Mouse (Mus musculus) midbrain, embryonic 13.5 days (tissue): ENCODE measurements around the gene Uri1. TPM values are rescaled to one million over a fixed set of nuclear protein-coding genes. Genes with fewer than 3 reads are reported as not detected.

Source experiments
- ATAC-seq: fragments of 200-750 bp; cut with Nextera tagmentation; 2 replicates; pipeline ENCODE4 v1.8.0; 2017; ENCODE audit warnings: mild to moderate bottlenecking, moderate TSS enrichment, moderate library complexity
- H3K27ac ChIP-seq: fragments of 300-500 bp; sonication (generic); 2 replicates; pipeline ENCODE4 v1.5.1; 2015; ENCODE audit warnings: inconsistent platforms, mild to moderate bottlenecking, moderate library complexity
- H3K27me3 ChIP-seq: fragments of 300-500 bp; sonication (generic); 2 replicates; pipeline ENCODE4 v1.6.1; 2015; ENCODE audit warnings: mild to moderate bottlenecking, inconsistent platforms
- H3K36me3 ChIP-seq: fragments of 300-500 bp; sonication (generic); 2 replicates; pipeline ENCODE4 v1.6.1; 2015; ENCODE audit warnings: mild to moderate bottlenecking, inconsistent platforms
- H3K4me1 ChIP-seq: fragments of 300-500 bp; sonication (generic); replicated peaks from 2 replicates; pipeline ENCODE4 v1.6.1; 2015; ENCODE audit warnings: inconsistent platforms
- H3K4me2 ChIP-seq: fragments of 300-500 bp; sonication (generic); replicated peaks from 2 replicates; pipeline ENCODE4 v1.6.1; 2015; ENCODE audit warnings: moderate library complexity, mild to moderate bottlenecking, inconsistent platforms
- H3K4me3 ChIP-seq: fragments of 300-500 bp; sonication (generic); replicated peaks from 2 replicates; pipeline ENCODE4 v1.5.1; 2015; ENCODE audit warnings: mild to moderate bottlenecking, inconsistent platforms
- H3K9ac ChIP-seq: fragments of 300-500 bp; sonication (generic); replicated peaks from 2 replicates; pipeline ENCODE4 v1.6.1; 2015; ENCODE audit warnings: mild to moderate bottlenecking, inconsistent platforms
- H3K9me3 ChIP-seq: fragments of 300-500 bp; sonication (generic); 2 replicates; pipeline ENCODE4 v1.6.1; 2016; ENCODE audit warnings: mild to moderate bottlenecking, inconsistent platforms
- WGBS: fragments of 180-500 bp; shearing (Covaris S2); methylation state at CpG from one replicate; pipeline ENCODE4 v1.1.7; 2015; 5-methylcytosine and 5-hydroxymethylcytosine counted together
- polyA plus RNA-seq: library from polyadenylated mRNA; unstranded; fragments of >200 nt; fragmentation: Nextera tagmentation; extraction: Ambion mirVana; gene quantifications from 2 replicates; pipeline ENCODE4 v1.2.1, GENCODE M21; 2015

The Uri1 gene
- polyA plus RNA-seq, 1 experiment from 2014 or later: 34.7 TPM

DNA sequence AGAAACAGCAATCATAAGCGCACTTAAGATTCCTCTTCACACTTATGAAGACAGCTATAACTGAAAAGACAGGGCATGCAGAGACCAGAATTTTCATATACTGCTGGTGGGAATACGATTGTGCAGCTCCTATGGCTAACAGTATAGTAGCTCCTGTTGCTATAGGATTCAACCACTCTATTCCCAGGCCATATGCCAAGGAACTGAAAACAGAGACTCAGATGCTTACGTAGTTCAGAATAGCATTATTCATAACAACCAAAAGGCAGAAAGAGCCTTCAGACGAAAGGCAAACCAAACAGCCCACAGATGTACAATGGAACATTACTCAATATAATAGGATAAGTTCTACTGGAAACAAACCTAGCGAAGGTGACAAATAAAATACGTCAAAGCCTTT lies 15.0 kb downstream of the Uri1 start:
- H3K4me1 ChIP-seq: 0 out of 2 replicates have a peak, but pooled peaks cover 3% of the 10 kb centered on the region

DNA sequence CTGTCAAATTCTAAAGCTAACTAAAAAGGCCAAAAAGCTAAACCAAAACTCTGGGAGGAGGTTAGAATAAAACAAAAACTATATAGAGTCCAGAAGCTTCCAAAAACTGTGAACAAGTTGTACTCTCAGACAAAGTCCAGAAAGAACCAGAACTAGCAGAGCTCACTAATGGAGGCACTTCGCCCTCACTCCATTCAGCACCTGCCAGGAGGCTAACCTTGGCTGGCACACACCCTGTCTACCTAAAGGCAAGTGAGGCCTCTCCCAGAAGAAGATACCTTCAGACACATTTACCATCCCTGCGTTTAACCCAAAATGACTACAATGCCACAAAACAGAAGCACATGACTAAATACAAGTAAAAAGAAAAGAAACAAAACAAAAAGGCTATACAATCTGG lies 20.9 kb downstream of the Uri1 start:
- no peaks in the 10 kb centered on the region for H3K36me3 ChIP-seq
- H3K9ac ChIP-seq: no peak overlapping the region
- WGBS: 93% methylated on average over 2 of the region's 2 CpGs
- no peak overlapping the region for H3K27ac ChIP-seq
- no peaks in the 10 kb centered on the region for H3K9me3 ChIP-seq
- H3K4me1 ChIP-seq: peaks cover 5% of the 10 kb centered on the region; the same call in 1 of the 2 replicates
- no peak overlapping the region for H3K4me3 ChIP-seq
- no peaks in the 10 kb centered on the region for H3K27me3 ChIP-seq
- no peak overlapping the region for H3K4me2 ChIP-seq
- ATAC-seq: no peak

More for the DNA sequence above, 15.0 kb downstream of the Uri1 start:
- H3K36me3 ChIP-seq: no peaks in the 10 kb centered on the region
- no peaks in the 10 kb centered on the region for H3K9me3 ChIP-seq
- no peaks in the 10 kb centered on the region for H3K27me3 ChIP-seq
- WGBS: 84% methylated on average over 6 of the region's 6 CpGs
- H3K4me3 ChIP-seq: no peak overlapping the region
- no peak for ATAC-seq
- no peak overlapping the region for H3K9ac ChIP-seq
- H3K27ac ChIP-seq: no peak overlapping the region
- H3K4me2 ChIP-seq: no peak overlapping the region

DNA sequence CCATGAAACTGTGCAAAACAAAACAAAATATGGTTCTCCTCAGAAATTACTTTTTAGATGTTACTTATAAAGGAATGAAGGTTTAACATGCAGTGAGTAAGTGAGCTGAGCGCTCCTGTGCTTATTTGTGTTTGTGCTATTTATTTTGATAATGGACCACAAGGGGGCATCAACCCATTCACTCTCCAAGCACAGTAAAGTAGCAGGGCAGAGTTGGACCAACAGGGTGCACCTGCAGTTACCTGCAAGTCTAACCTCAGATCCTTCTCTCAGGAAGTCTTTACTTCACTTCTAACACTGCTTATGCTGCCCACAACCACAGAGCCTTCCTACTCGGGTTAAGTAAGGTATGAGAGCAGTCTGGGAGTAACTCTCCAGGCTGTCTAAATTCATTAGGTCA lies 23.7 kb downstream of the Uri1 start:
- Histone ChIP-seq H3K9ac (no peak overlapping the region), H3K36me3 (no peaks in the 10 kb centered on the region), H3K9me3 (no peaks in the 10 kb centered on the region), H3K4me2 (no peak overlapping the region), H3K27ac (no peak overlapping the region), H3K4me3 (no peak overlapping the region), H3K27me3 (no peaks in the 10 kb centered on the region), H3K4me1 (peaks cover 15% of the 10 kb centered on the region)
- 60% methylated on average over 2 of the region's 2 CpGs for WGBS
- ATAC-seq: no peak

DNA sequence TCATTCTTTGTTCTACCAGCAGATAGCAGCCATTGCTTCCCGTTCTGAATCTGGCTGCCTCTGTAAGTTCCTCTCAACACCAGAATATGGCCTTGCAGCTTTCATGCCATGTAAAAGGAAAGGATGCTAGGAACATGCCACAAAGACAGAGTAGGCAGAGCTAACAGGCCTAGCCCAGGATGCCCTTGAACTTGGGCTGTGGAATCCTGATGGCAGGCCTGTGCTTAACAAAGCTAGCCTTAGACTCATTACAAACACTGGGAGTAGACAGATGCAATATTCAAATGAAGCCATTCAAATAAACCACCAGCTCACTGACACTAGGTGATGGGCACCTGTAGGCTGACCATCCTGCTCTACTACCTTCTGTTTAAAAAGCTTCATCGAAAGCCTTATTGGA lies 30.5 kb downstream of the Uri1 start:
- Histone ChIP-seq H3K9me3 (no peaks in the 10 kb centered on the region), H3K9ac (no peak overlapping the region), H3K4me2 (no peak overlapping the region), H3K36me3 (no peaks in the 10 kb centered on the region), H3K27ac (no peak overlapping the region), H3K4me1 (peaks cover 10% of the 10 kb centered on the region), H3K27me3 (no peaks in the 10 kb centered on the region), H3K4me3 (no peak overlapping the region)
- 95% methylated on average over 2 of the region's 2 CpGs for WGBS
- ATAC-seq: no peak

DNA sequence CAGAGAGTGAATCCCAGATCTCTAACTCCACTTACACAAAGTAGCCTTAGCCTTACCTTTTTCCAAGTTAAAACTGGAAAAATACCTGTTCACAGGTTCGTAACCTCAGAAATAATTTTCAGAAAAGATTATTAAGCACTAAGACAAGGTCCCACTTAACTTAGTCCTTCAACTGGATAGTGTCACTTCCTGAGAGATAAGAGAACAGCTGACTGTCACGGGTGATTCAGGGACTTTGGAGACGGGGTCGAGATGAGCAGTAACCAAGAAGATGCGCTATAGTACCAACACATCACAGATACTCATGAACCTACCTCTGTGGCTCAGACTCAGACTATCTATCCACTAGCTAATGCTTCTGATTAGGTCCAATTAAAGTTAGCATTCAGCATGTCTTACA lies 38.5 kb downstream of the Uri1 start:
- no peak for ATAC-seq
- no peak overlapping the region for H3K27ac ChIP-seq
- no peaks in the 10 kb centered on the region for H3K4me1 ChIP-seq
- H3K4me2 ChIP-seq: no peak overlapping the region
- peaks cover 7% of the 10 kb centered on the region for H3K36me3 ChIP-seq
- H3K27me3 ChIP-seq: no peaks in the 10 kb centered on the region
- no peak overlapping the region for H3K9ac ChIP-seq
- H3K4me3 ChIP-seq: no peak overlapping the region
- H3K9me3 ChIP-seq: no peaks in the 10 kb centered on the region
- WGBS: 90% methylated on average over 5 of the region's 5 CpGs

DNA sequence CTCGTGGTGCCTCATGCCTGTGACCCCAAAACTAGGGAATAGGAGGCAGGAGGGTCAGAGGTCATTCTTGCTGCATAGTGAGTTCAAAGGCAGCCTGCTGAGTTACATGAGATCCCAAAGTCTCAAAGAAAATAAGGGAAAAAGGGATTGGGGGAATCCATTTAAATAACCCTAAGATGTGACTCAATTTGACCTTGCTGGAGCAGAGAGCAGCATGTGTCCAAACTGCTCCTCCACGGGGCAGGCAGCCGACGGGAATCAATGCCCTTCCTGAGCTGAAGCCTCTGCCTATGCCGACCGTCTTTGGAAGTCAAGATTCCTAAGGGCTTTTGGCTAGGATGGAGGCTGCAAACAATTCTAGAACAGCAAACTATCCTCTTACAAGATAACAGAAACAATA lies 39.9 kb downstream of the Uri1 start:
- Histone ChIP-seq H3K4me1 (no peaks in the 10 kb centered on the region), H3K9ac (no peak overlapping the region), H3K4me3 (no peak overlapping the region), H3K36me3 (peaks cover 7% of the 10 kb centered on the region), H3K27ac (no peak overlapping the region), H3K27me3 (no peaks in the 10 kb centered on the region), H3K4me2 (no peak overlapping the region), H3K9me3 (no peaks in the 10 kb centered on the region)
- WGBS: 34% methylated on average over 6 of the region's 6 CpGs
- no peak for ATAC-seq

DNA sequence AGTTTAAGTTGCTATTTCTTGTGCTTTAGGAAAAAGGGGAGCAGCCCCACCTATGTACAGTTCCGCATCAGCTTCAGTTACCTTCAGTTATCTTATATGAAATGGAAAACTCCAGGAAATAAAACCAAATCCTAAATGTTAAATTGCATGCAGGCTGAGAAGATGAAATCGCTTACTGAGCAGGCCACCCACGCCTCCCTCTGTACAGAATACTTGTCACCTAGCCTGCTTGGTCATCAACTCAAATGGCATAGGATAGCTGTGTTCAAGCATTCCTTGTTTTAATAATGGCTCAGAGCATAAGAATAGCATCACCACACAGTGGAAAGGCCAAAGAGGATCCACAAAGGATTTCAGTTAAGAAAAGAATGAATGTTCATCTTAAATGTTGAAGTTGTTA lies 43.6 kb downstream of the Uri1 start:
- Histone ChIP-seq H3K4me2 (no peak overlapping the region), H3K4me3 (no peak overlapping the region), H3K27me3 (no peaks in the 10 kb centered on the region), H3K36me3 (peaks cover 18% of the 10 kb centered on the region), H3K27ac (no peak overlapping the region), H3K4me1 (no peaks in the 10 kb centered on the region), H3K9me3 (no peaks in the 10 kb centered on the region), H3K9ac (no peak overlapping the region)
- no peak for ATAC-seq
- WGBS: 92% methylated on average over 3 of the region's 3 CpGs

DNA sequence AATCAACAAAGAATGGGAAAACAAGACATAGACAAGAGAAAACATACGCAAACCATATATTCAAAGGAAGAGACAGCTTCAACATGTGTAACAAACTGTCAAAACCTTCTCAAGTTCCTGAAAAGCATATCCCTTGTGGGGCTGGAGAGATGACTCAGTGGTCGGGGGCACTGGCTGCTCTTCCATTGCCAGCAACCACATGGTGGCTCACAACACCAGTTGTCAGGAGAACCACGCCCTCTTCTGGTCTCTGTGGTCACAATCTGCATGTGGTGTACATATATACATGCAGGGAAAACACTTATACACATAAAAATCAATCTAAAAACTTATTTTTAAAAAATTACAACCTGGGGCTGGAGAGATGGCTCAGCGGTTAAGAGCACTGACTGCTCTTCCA lies 44.9 kb downstream of the Uri1 start:
- Histone ChIP-seq H3K9me3 (no peaks in the 10 kb centered on the region), H3K9ac (no peak overlapping the region), H3K36me3 (peaks cover 18% of the 10 kb centered on the region), H3K27me3 (no peaks in the 10 kb centered on the region), H3K4me2 (no peak overlapping the region), H3K4me1 (no peaks in the 10 kb centered on the region), H3K27ac (no peak overlapping the region), H3K4me3 (no peak overlapping the region)
- no peak for ATAC-seq
- 95% methylated on average over 4 of the region's 4 CpGs for WGBS

DNA sequence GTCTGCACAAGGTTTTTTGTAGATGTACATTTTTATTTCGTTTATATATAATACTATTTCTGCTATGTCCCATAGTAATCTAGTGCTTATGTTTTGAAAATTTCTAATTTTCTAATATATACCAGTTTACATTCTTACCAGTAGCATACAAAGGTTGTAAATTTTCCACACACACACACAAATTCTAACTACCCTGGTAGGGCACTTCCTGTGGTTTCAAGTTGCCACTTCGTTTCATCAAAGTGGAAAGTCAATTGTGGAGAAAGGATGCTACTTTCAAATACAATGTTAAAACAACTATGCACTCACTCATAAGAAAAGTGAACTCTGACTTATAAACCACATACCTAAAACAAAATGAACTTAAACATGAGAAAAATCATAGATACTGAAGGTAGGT lies 45.7 kb downstream of the Uri1 start:
- no peak for ATAC-seq
- no peak overlapping the region for H3K9ac ChIP-seq
- H3K36me3 ChIP-seq: peaks cover 18% of the 10 kb centered on the region
- WGBS: 92% methylated on average over 2 of the region's 2 CpGs
- H3K27me3 ChIP-seq: no peaks in the 10 kb centered on the region
- H3K27ac ChIP-seq: no peak overlapping the region
- H3K4me3 ChIP-seq: no peak overlapping the region
- H3K4me2 ChIP-seq: no peak overlapping the region
- H3K9me3 ChIP-seq: no peaks in the 10 kb centered on the region
- no peaks in the 10 kb centered on the region for H3K4me1 ChIP-seq

DNA sequence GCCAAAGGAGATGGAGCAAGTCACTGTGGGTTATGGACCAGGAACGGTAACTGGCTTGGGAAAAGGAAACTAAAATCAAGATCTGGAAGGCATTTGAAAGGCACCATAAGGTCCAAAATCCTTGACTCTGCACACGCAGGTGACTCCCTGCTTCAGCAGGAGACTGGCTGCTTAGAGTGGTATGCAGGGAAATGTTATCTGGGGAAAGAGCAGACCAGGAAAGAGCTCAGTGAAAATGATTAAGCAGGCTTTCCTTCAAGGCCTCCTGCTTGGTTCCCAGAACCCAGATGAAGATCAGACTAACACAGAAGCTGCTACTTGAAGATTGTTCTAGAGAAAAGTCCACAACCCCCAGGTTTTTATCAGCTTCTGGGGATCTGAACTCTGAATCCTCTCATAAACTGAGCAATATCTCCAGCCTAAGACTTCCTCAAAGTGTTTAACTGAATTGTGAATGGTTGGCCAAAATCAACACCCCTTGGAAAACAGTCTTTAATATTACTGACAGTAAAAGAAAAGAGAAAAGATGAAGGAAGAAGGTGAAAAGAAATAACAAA lies 50.3 kb downstream of the Uri1 start:
- Histone ChIP-seq H3K9me3 (no peaks in the 10 kb centered on the region), H3K4me1 (peaks cover 15% of the 10 kb centered on the region), H3K27me3 (no peaks in the 10 kb centered on the region), H3K9ac (no peak overlapping the region), H3K4me2 (no peak overlapping the region), H3K4me3 (no peak overlapping the region), H3K27ac (no peak overlapping the region), H3K36me3 (peaks cover 12% of the 10 kb centered on the region; the same call in 1 of the 2 replicates)
- 80% methylated on average over 2 of the region's 2 CpGs for WGBS
- no peak for ATAC-seq

DNA sequence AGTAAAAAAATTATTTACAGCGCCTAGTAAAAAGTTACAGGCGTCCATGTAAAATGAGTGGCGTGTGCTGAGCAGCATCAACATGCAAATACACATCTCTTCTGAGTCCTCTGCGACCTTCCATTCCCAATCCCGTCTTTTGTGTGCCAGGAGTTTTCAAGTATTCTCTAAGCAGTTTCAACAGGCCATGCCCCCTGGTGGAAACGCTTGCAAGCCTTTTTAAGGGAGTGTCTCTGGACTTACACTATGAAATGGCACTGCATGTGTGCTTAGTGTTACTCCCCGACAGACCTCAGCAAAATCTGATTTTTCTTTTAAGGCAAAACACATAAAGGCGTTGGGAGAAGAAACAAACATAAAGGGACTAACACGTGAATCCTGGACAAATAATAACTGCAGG lies 50.8 kb downstream of the Uri1 start:
- no peak overlapping the region for H3K9ac ChIP-seq
- WGBS: 46% methylated on average over 9 of the region's 9 CpGs
- no peaks in the 10 kb centered on the region for H3K9me3 ChIP-seq
- H3K27ac ChIP-seq: no peak overlapping the region
- peaks cover 12% of the 10 kb centered on the region; the same call in 1 of the 2 replicates for H3K36me3 ChIP-seq
- H3K27me3 ChIP-seq: no peaks in the 10 kb centered on the region
- ATAC-seq: no peak
- peaks cover 15% of the 10 kb centered on the region for H3K4me1 ChIP-seq
- no peak overlapping the region for H3K4me3 ChIP-seq
- H3K4me2 ChIP-seq: no peak overlapping the region

DNA sequence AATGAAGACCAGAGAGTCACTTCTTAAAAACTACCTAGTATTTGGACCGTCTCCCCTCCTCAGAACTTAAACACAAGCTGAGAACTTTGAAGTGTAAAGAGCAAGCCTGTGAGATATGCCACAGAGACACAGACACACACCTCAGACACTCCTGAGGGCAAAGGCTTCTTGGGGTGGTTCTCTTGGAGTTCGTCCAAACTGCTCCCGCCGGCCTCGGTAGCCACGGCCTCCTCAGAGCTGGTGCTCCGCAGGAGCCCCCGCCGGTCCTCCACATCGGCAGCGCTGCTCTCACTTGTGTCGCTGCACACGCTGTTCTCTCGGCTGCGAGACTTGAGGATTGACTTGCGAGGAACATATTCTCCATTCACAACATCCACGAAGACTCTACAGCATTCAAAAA lies 61.0 kb downstream of the Uri1 start:
- 92% methylated on average over 17 of the region's 17 CpGs for WGBS
- no peak overlapping the region for H3K4me2 ChIP-seq
- H3K27me3 ChIP-seq: no peaks in the 10 kb centered on the region
- H3K4me3 ChIP-seq: no peak overlapping the region
- H3K9ac ChIP-seq: no peak overlapping the region
- H3K36me3 ChIP-seq: peaks cover 45% of the 10 kb centered on the region
- no peaks in the 10 kb centered on the region for H3K4me1 ChIP-seq
- no peak overlapping the region for H3K27ac ChIP-seq
- no peak for ATAC-seq
- no peaks in the 10 kb centered on the region for H3K9me3 ChIP-seq

DNA sequence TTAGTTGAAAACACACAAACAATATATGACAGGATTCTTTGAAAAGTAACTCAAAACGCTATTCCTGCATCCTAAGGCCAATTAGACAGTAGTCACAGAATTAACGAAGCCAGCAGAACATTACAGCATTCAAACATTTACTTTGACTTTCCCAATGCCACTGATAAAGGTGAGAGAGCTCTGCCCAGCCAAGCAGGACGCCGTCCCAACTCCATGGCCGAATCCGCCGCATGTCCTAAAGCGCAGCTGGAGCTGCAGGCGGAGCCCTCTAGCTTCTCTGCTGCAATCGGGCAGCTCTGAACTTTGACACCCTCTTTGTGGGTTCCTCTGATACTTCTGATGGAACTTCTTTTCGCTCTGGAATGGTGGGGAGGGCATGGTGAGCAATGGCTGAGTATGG lies 62.1 kb downstream of the Uri1 start:
- no peak for ATAC-seq
- Histone ChIP-seq H3K27me3 (no peaks in the 10 kb centered on the region), H3K36me3 (peaks cover 53% of the 10 kb centered on the region), H3K9ac (no peak overlapping the region), H3K9me3 (no peaks in the 10 kb centered on the region), H3K27ac (no peak overlapping the region), H3K4me2 (no peak overlapping the region), H3K4me3 (no peak overlapping the region), H3K4me1 (no peaks in the 10 kb centered on the region)
- 88% methylated on average over 11 of the region's 11 CpGs for WGBS
